Mouse (Mus musculus): ENCODE measurements around the gene Klrb1c. TPM values are rescaled to one million over a fixed set of nuclear protein-coding genes. Genes with fewer than 3 reads are reported as not detected.

Gene Klrb1c
- polyA plus RNA-seq, 1 experiment from 2014 or later = not detected

GRCm38 (mm10) chr6:128732032-128732431, 57.0 kb downstream of the Klrb1c start:
- H3K27me3 ChIP-seq (ENCODE audit: low read depth, poor library complexity, severe bottlenecking) = no peaks in the 10 kb centered on the region
- H3K4me3 ChIP-seq = no peak overlapping the region
- no peak for DNase-seq (ENCODE audit: low spot score)
- no peaks in the 10 kb centered on the region for H3K36me3 ChIP-seq
- H3K4me1 ChIP-seq = 0 out of 2 replicates have a peak, but pooled peaks cover 4% of the 10 kb centered on the region
- no peaks in the 10 kb centered on the region for H3K9me3 ChIP-seq (replicated peaks)
- H3K27ac ChIP-seq = no peak overlapping the region
- 90% methylated on average over 3 of the region's 3 CpGs for WGBS

Other genes with a start within 250 kb of the Klrb1c start
- gene A2ml1, start 207.6 kb downstream of the Klrb1c start, polyA plus RNA-seq (2016; fragmentation: Nextera tagmentation; extraction: Ambion mirVana) = 0.03 TPM in 1 of 2 replicates, not detected in the other
- not detected in 2 replicates for gene Klrb1a, start 165.7 kb downstream of the Klrb1c start, polyA plus RNA-seq (2016; fragmentation: Nextera tagmentation; extraction: Ambion mirVana)
- not detected in 2 replicates for gene Clec2h, start 126.8 kb downstream of the Klrb1c start, polyA plus RNA-seq (2016; fragmentation: Nextera tagmentation; extraction: Ambion mirVana)
- not detected in 2 replicates for gene Klrb1, start 66.2 kb downstream of the Klrb1c start, polyA plus RNA-seq (2016; fragmentation: Nextera tagmentation; extraction: Ambion mirVana)
- gene Gm44511, start 37.1 kb upstream of the Klrb1c start, polyA plus RNA-seq (2016; fragmentation: Nextera tagmentation; extraction: Ambion mirVana) = not detected in 2 replicates
- not detected in 2 replicates for gene Klrb1b, start 37.1 kb upstream of the Klrb1c start, polyA plus RNA-seq (2016; fragmentation: Nextera tagmentation; extraction: Ambion mirVana)
- not detected in 2 replicates for gene Clec2i, start 98.4 kb upstream of the Klrb1c start, polyA plus RNA-seq (2016; fragmentation: Nextera tagmentation; extraction: Ambion mirVana)
- 0.59 and 0.62 TPM in 2 replicates for gene BC035044, start 101.9 kb upstream of the Klrb1c start, polyA plus RNA-seq (2016; fragmentation: Nextera tagmentation; extraction: Ambion mirVana)
- gene Clec2g, start 145.2 kb upstream of the Klrb1c start, polyA plus RNA-seq (2016; fragmentation: Nextera tagmentation; extraction: Ambion mirVana) = not detected in 2 replicates